Mouse (Mus musculus) kidney, adult 8-10 months (tissue): ENCODE measurements around the gene Trim66.
A peak's percentile ranks its signal among the peaks of the same experiment; 100 is the strongest.

ENCODE experiments used
- DNase-seq, 2 experiments: peaks; one replicate each; pipeline ENCODE4 v3.0.0; 2022

The Trim66 gene

GRCm38 (mm10) chr7:109445012-109445411 lies 62.9 kb downstream of the Trim66 start:
- DNase-seq = peak; percentile 19 to 47

GRCm38 (mm10) chr7:109442739-109443138 lies 65.2 kb downstream of the Trim66 start:
- DNase-seq = no peak

- no peak for DNase-seq
Observed at GRCm38 (mm10) chr7:109440697-109441269, 67.2 kb downstream of the Trim66 start.

DNA sequence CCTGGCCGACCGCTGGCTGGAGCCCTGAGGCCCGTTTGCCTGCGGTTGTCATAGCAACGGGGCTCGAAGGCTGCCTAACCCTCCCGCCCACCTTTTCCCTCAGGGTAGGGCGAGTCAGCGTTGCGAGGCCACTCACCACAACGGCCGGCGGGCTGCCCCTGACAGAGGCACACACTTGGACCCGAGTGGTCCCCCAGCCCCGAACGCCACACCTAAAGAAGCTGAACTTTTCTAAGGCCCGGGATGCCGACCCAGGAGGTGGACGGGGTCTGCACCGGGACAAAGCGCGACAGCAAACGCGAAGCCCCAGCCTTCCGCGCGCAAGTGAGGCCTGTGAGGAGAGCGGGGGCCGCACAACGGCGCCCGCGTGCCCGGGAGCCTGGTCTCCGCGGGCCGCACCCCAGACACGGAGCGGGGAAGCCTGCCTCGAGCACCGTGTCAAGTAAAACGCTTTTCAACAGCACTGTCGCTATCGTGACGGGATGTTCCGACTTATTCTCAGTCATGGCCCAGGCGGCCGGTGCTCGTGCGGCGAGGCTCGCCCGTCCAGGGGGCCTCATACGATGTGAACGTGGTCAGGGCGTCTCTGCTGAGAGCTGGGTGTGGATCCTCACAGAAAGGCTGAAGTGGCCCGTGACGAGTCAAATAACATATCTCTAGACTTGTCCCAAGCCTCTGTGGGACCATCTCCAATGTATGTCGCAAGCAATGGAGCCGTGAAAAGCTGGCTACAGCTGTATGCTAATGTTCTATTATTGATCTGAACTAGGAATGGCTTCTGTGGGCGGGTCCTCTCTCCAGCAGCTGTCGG lies 68.9 kb downstream of the Trim66 start, which contains the start of gene Stk33:
Gene Stk33 (minus strand): TSS at position 301 of the 811 bp plus-strand sequence.
- no peak for DNase-seq

DNA sequence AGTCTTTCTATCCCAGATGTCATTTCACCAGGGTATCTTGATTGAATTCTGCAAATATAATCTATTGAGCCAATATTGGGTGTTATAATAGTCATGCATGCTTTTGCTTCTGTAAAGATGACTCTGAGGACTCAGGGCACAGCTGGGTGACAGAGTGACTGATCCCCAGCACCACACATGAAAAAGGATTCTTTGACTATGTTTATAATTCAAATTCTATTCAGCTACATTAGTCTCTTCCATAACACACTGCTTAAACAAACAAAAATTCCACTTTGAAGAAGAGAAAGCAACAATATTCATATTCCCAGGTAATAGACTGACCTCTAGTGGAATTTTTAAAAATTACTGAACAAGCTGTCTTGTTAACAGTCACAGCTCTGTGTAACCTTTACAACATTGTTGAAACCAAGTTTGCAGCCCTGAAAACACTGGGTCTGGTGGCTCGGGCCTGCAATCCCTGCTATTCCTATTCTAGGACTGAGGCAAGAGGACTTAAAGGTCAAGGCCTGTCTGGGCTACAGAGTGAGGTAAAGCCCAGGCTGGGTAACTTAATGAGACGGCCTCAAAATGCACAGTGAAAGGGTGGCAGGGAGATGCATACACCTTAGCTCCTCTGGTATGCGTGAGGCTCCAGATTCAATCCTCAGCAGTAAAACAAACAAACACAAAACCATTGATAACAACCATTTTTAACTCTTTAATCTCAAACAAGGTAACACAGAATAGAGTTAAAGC lies 83.3 kb downstream of the Trim66 start:
- DNase-seq = no peak

DNA sequence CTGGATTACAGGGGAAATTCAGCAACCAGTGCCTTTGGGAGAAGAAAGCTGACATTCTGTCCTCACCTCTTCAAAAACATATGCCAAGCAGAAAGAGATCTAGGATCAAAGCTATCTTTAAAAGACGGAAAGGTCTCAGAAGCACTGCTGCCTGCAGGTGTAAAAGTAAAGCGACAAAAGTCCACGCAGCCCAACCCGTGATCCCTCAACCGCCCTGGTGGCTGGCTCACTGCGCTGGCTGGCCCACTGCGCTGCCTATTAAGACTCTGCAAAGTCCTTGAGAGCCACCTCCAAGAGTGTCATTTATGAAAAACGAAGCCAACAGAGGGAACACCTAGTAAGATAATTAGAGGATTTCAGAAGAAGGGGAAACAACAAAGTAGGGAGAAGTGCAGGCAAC lies 85.1 kb downstream of the Trim66 start:
- DNase-seq = no peak

- no peak for DNase-seq
Observed at GRCm38 (mm10) chr7:109405491-109405890, 102.4 kb downstream of the Trim66 start.

- no peak for DNase-seq
Observed at GRCm38 (mm10) chr7:109399299-109399698, 108.6 kb downstream of the Trim66 start.
